Mouse (Mus musculus): ENCODE results near the gene Klhdc3.

Gene Klhdc3

GRCm38 (mm10) chr17:46680760-46681373, at the start of gene Klhdc3:
TSS of gene Klhdc3 (minus strand) at chr17:46680914.
- DNase-seq = peak; percentile 98 to 99

- peak; percentile 79 to 89 for DNase-seq
Measured at GRCm38 (mm10) chr17:46728904-46729318, 48.2 kb upstream of the Klhdc3 start, which contains the start of gene Gnmt. TSS of gene Gnmt (minus strand) at chr17:46729168.

- peak in 1 of 2 experiments; percentile 10 for DNase-seq
Measured at GRCm38 (mm10) chr17:46728496-46728895, 47.8 kb upstream of the Klhdc3 start.

- DNase-seq = peak; percentile 32 to 58
Measured at GRCm38 (mm10) chr17:46728021-46728420, 47.3 kb upstream of the Klhdc3 start.

GRCm38 (mm10) chr17:46727271-46727670, 46.6 kb upstream of the Klhdc3 start:
- DNase-seq = no peak

GRCm38 (mm10) chr17:46725731-46726645, 45.3 kb upstream of the Klhdc3 start:
- DNase-seq = no peak

GRCm38 (mm10) chr17:46725273-46725672, 44.6 kb upstream of the Klhdc3 start:
- DNase-seq = peak in 1 of 2 experiments; percentile 27

GRCm38 (mm10) chr17:46724477-46725084, 43.9 kb upstream of the Klhdc3 start:
- no peak for DNase-seq

- DNase-seq = no peak
Measured at GRCm38 (mm10) chr17:46721077-46721476, 40.4 kb upstream of the Klhdc3 start.

- no peak for DNase-seq
Measured at GRCm38 (mm10) chr17:46714756-46715481, 34.2 kb upstream of the Klhdc3 start.

GRCm38 (mm10) chr17:46713849-46714248, 33.1 kb upstream of the Klhdc3 start:
- DNase-seq = no peak

GRCm38 (mm10) chr17:46712442-46712841, 31.7 kb upstream of the Klhdc3 start:
- no peak for DNase-seq

- peak; percentile 39 to 53 for DNase-seq
Measured at GRCm38 (mm10) chr17:46711612-46712271, 31.0 kb upstream of the Klhdc3 start.

GRCm38 (mm10) chr17:46710959-46711597, 30.4 kb upstream of the Klhdc3 start, which contains the start of gene Pex6:
TSS of gene Pex6 (plus strand) at chr17:46711463.
- peak; percentile 92 to 94 for DNase-seq

- DNase-seq = peak in 1 of 2 experiments; percentile 63
Measured at GRCm38 (mm10) chr17:46706375-46707089, 25.8 kb upstream of the Klhdc3 start.

GRCm38 (mm10) chr17:46704887-46705835, 24.4 kb upstream of the Klhdc3 start, which contains the start of gene Ppp2r5d:
TSS of gene Ppp2r5d (minus strand) at chr17:46705111.
- peak; percentile 98 to 99 for DNase-seq

- peak in 1 of 2 experiments; percentile 31 for DNase-seq
Measured at GRCm38 (mm10) chr17:46703971-46704886, 23.5 kb upstream of the Klhdc3 start.

- DNase-seq = no peak
Measured at GRCm38 (mm10) chr17:46702506-46702905, 21.8 kb upstream of the Klhdc3 start.
